Mouse (Mus musculus): Measurements from ENCODE around the gene Egfem1. TPM values are rescaled to one million over a fixed set of nuclear protein-coding genes. Genes with fewer than 3 reads are reported as not detected.

Egfem1 gene
- total and polyA plus RNA-seq, 2 experiments, result 0.48 to 1.5 TPM

DNA sequence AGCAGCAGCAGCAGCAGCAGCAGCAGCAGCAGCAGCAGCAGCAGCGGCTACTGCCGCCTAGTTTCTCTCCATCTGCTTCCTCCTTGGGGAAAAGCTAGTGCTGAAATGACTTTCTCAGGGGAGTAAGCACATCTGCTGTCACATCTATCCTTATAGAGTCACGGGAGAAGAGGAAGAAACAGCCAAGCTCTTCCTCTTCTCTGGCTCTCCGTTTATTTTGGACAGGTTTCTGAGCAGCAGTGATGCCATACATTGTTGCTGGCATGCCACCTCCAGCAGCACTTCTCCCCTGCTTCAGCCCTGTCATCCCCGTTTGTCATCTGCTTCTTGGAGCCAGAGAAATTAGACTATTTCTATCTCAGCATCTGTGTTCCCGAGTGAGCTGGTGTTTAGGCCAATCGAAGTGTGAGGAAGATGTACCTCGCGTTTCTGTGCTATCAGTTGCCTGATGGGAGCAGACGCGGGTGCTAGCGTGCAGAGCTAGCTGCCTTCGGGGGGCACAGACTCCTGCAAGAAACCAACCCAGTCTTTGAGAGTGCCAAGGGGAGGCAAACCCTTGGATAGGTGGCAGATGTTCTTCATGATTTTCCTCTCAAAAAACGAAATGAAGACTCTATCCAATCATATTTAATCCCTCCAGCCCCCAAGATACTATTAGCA lies 34.4 kb upstream of the Egfem1 start:
- no peak overlapping the region for H3K27ac ChIP-seq (replicated peaks; ENCODE audit: insufficient read depth, low read depth, low read length)
- no peaks in the 10 kb centered on the region for H3K36me3 ChIP-seq (ENCODE audit: control insufficient read depth, insufficient read depth, low read length)
- no peak overlapping the region for H3K4me3 ChIP-seq (ENCODE audit: insufficient read depth, low read depth, low read length)
- H3K9ac ChIP-seq (ENCODE audit: low read depth, low read length), result no peak overlapping the region
- H3K79me2 ChIP-seq (ENCODE audit: control insufficient read depth, insufficient read depth, low read length), result no peaks in the 10 kb centered on the region
- H3K27me3 ChIP-seq (ENCODE audit: control insufficient read depth, insufficient read depth, low read length), result no peaks in the 10 kb centered on the region
- no peaks in the 10 kb centered on the region for H3K4me1 ChIP-seq (ENCODE audit: control insufficient read depth, insufficient read depth, low read length)
- WGBS, result 75% methylated on average over 14 of the region's 14 CpGs
- TF ChIP-seq CTCF (IDR thresholded peaks at IDR 0.05; ENCODE audit: low read depth, low read length), result no peak
- TF ChIP-seq POLR2A (IDR thresholded peaks at IDR 0.05; ENCODE audit: extremely low read depth, insufficient read depth, low read length), result no peak
- no peak for DNase-seq (ENCODE audit: extremely low read depth, low read depth, low spot score)

DNA sequence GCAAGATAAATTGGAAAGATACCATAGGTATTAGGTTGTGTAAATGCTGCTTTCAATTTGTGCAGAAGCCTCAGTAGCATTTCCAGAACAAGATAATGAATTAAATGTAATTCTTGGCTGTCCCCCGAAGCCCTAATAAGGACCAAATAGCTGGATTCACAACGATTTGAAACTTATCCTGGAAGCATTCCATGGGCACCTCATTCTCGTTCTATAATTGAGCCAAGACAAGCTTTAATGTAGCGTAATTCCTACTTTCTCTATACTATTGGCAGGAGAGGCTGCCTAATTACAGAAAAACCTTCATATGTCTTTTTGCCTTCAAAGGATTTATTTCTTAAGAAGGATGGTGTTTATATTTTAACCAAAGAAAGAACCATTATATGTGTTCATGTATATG lies 18.7 kb upstream of the Egfem1 start:
- H3K27me3 ChIP-seq (ENCODE audit: control insufficient read depth, insufficient read depth, low read length), result no peaks in the 10 kb centered on the region

DNA sequence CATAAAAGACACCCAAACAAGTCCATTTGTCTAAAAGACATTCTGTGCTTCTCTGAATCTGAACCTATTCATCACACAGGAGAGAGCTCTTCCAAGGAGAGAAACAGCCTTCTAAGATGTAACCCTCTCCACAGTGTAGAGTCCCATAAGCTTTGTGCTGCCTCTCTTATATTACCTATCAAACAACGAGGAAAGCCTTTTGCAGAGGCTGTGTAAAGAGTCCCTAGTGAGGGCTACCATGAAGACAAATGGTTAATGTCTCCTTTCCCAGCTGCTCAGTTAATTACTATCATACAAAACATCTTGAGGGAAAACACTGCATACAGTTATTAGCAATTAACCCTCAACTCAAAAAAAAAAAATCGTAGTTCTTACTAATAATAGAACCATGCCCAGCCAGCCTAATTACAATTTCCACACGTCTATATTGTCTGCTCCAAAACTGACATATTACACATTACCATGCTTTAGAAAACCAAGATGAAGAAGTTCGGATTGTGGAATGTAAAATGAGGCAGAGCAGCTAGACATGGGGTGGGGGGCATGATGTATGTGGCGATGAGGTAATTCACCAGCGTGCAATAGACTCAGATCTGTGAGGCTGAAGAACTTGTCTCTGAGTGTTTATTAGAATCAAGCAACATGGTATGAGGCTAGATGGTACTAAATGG lies 13.3 kb upstream of the Egfem1 start:
- DNase-seq (ENCODE audit: extremely low read depth, low read depth, low spot score), result no peak
- no peaks in the 10 kb centered on the region for H3K27me3 ChIP-seq (ENCODE audit: control insufficient read depth, insufficient read depth, low read length)
- no peak overlapping the region for H3K4me3 ChIP-seq (ENCODE audit: insufficient read depth, low read depth, low read length)
- no peak overlapping the region for H3K27ac ChIP-seq (replicated peaks; ENCODE audit: insufficient read depth, low read depth, low read length)
- no peak overlapping the region for H3K9ac ChIP-seq (ENCODE audit: low read depth, low read length)
- no peak for TF ChIP-seq CTCF (IDR thresholded peaks at IDR 0.05; ENCODE audit: low read depth, low read length)
- no peaks in the 10 kb centered on the region for H3K36me3 ChIP-seq (ENCODE audit: control insufficient read depth, insufficient read depth, low read length)
- WGBS, result 86% methylated on average over 6 of the region's 6 CpGs
- H3K4me1 ChIP-seq (ENCODE audit: control insufficient read depth, insufficient read depth, low read length), result no peaks in the 10 kb centered on the region
- H3K79me2 ChIP-seq (ENCODE audit: control insufficient read depth, insufficient read depth, low read length), result no peaks in the 10 kb centered on the region

More for the DNA sequence above, 18.7 kb upstream of the Egfem1 start:
- H3K79me2 ChIP-seq (ENCODE audit: control insufficient read depth, insufficient read depth, low read length), result no peaks in the 10 kb centered on the region
- H3K27ac ChIP-seq (replicated peaks; ENCODE audit: insufficient read depth, low read depth, low read length), result no peak overlapping the region
- TF ChIP-seq CTCF (IDR thresholded peaks at IDR 0.05; ENCODE audit: low read depth, low read length) (no peak), POLR2A (IDR thresholded peaks at IDR 0.05; ENCODE audit: extremely low read depth, insufficient read depth, low read length) (no peak)
- 71% methylated on average over 4 of the region's 4 CpGs for WGBS
- no peak overlapping the region for H3K9ac ChIP-seq (ENCODE audit: low read depth, low read length)
- no peaks in the 10 kb centered on the region for H3K36me3 ChIP-seq (ENCODE audit: control insufficient read depth, insufficient read depth, low read length)
- H3K4me1 ChIP-seq (ENCODE audit: control insufficient read depth, insufficient read depth, low read length), result no peaks in the 10 kb centered on the region
- H3K4me3 ChIP-seq (ENCODE audit: insufficient read depth, low read depth, low read length), result no peak overlapping the region
- no peak for DNase-seq (ENCODE audit: extremely low read depth, low read depth, low spot score)

DNA sequence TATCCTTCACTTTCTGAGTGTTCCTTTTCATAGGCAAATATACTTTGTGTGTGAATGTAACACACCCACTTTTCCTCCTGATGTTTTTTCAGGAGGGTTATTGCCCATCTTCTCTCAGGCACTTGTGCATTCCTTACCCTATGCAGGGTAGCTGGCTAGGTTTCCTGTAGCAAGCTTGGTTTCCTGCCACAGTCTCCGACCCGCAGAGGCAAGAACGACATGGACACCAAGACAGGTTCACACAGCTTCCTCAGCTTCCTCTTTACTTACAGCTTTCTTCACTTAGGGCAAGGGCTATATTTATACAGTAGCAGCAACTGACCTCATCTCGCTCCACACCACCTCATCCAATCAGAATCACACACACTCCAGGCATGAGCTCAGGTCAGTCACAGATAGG lies 10.5 kb upstream of the Egfem1 start:
- no peak overlapping the region for H3K9ac ChIP-seq (ENCODE audit: low read depth, low read length)
- WGBS, result 78% methylated on average over 4 of the region's 4 CpGs

DNA sequence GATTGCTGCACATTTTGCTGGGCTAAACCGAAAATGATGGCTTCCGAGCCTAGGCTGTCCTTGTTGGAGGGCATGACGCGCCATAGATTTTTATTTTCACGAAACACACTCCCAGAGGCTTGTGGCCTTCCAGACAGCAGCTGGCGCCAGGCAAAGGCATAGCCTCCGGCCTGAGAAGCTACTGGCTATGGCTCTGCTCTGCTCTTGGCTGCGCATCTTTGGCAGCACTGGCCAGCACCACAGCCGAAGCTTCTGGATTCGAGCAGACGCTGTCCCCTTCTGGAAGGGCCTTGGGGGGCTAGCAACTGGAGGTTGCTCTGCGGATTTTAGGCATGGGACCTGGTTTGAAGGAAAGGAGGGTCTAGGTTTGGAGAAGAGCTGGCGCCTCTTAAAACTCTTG lies 306 bp upstream of the Egfem1 start:
- Histone ChIP-seq H3K4me3 (ENCODE audit: insufficient read depth, low read depth, low read length) (no peak overlapping the region), H3K4me1 (ENCODE audit: control insufficient read depth, insufficient read depth, low read length) (no peaks in the 10 kb centered on the region), H3K36me3 (ENCODE audit: control insufficient read depth, insufficient read depth, low read length) (no peaks in the 10 kb centered on the region), H3K79me2 (ENCODE audit: control insufficient read depth, insufficient read depth, low read length) (no peaks in the 10 kb centered on the region), H3K27ac (replicated peaks; ENCODE audit: insufficient read depth, low read depth, low read length) (no peak overlapping the region), H3K27me3 (ENCODE audit: control insufficient read depth, insufficient read depth, low read length) (peaks cover 10% of the 10 kb centered on the region; the same call in 1 of the 2 replicates), H3K9ac (ENCODE audit: low read depth, low read length) (no peak overlapping the region)
- 37% methylated on average over 13 of the region's 13 CpGs for WGBS
- TF ChIP-seq CTCF (IDR thresholded peaks at IDR 0.05; ENCODE audit: low read depth, low read length) (no peak), POLR2A (IDR thresholded peaks at IDR 0.05; ENCODE audit: extremely low read depth, insufficient read depth, low read length) (no peak)
- no peak for DNase-seq (ENCODE audit: extremely low read depth, low read depth, low spot score)

More for the DNA sequence above, 10.5 kb upstream of the Egfem1 start:
- DNase-seq (ENCODE audit: extremely low read depth, low read depth, low spot score), result no peak
- Histone ChIP-seq H3K4me1 (ENCODE audit: control insufficient read depth, insufficient read depth, low read length) (no peaks in the 10 kb centered on the region), H3K4me3 (ENCODE audit: insufficient read depth, low read depth, low read length) (no peak overlapping the region), H3K36me3 (ENCODE audit: control insufficient read depth, insufficient read depth, low read length) (no peaks in the 10 kb centered on the region), H3K27ac (replicated peaks; ENCODE audit: insufficient read depth, low read depth, low read length) (no peak overlapping the region), H3K79me2 (ENCODE audit: control insufficient read depth, insufficient read depth, low read length) (no peaks in the 10 kb centered on the region), H3K27me3 (ENCODE audit: control insufficient read depth, insufficient read depth, low read length) (no peaks in the 10 kb centered on the region)
- TF ChIP-seq CTCF (IDR thresholded peaks at IDR 0.05; ENCODE audit: low read depth, low read length) (no peak), POLR2A (IDR thresholded peaks at IDR 0.05; ENCODE audit: extremely low read depth, insufficient read depth, low read length) (no peak)

Measured in liver, adult 2 months (tissue).